Mouse (Mus musculus): Measurements from ENCODE around the gene Shroom3. TPM values are rescaled to one million over a fixed set of nuclear protein-coding genes. Genes with fewer than 3 reads are reported as not detected.

Gene Shroom3
- polyA plus RNA-seq, 1 experiment, result 18.6 TPM

GRCm38 (mm10) chr5:92997428-92998120 is 314.3 kb downstream of the Shroom3 start:
- Histone ChIP-seq H3K4me3 (ENCODE audit: insufficient read depth, low read depth, low read length) (no peak overlapping the region), H3K36me3 (ENCODE audit: control insufficient read depth, insufficient read depth, low read length) (no peaks in the 10 kb centered on the region), H3K27me3 (replicated peaks; ENCODE audit: control insufficient read depth, insufficient read depth, low read length) (no peaks in the 10 kb centered on the region), H3K27ac (ENCODE audit: insufficient read depth, low read depth, low read length) (peak overlapping the region; percentile 43; the same call in 1 of the 2 replicates), H3K4me1 (ENCODE audit: control insufficient read depth, insufficient read depth, low read length) (no peaks in the 10 kb centered on the region)
- no peak for TF ChIP-seq CTCF (conservative IDR thresholded peaks at IDR 0.05; ENCODE audit: insufficient read depth, insufficient read length, low read depth, low read length)
- TF ChIP-seq POLR2A (IDR thresholded peaks at IDR 0.05; ENCODE audit: low read depth, low read length), result no peak
- 66% methylated on average over 5 of the region's 5 CpGs for WGBS
- peak; percentile 64 for DNase-seq

- 56% methylated on average over 5 of the region's 5 CpGs for WGBS
Observed at GRCm38 (mm10) chr5:92998494-92999016, 315.3 kb downstream of the Shroom3 start.

GRCm38 (mm10) chr5:93000060-93000459 is 316.8 kb downstream of the Shroom3 start:
- H3K36me3 ChIP-seq (ENCODE audit: control insufficient read depth, insufficient read depth, low read length), result no peaks in the 10 kb centered on the region
- H3K4me3 ChIP-seq (ENCODE audit: insufficient read depth, low read depth, low read length), result no peak overlapping the region
- TF ChIP-seq CTCF (conservative IDR thresholded peaks at IDR 0.05; ENCODE audit: insufficient read depth, insufficient read length, low read depth, low read length), result no peak
- TF ChIP-seq POLR2A (IDR thresholded peaks at IDR 0.05; ENCODE audit: low read depth, low read length), result no peak
- no peaks in the 10 kb centered on the region for H3K4me1 ChIP-seq (ENCODE audit: control insufficient read depth, insufficient read depth, low read length)
- no peak for DNase-seq
- H3K27ac ChIP-seq (ENCODE audit: insufficient read depth, low read depth, low read length), result peak overlapping the region; percentile 65
- no peaks in the 10 kb centered on the region for H3K27me3 ChIP-seq (replicated peaks; ENCODE audit: control insufficient read depth, insufficient read depth, low read length)
- WGBS, result 80% methylated on average over 6 of the region's 6 CpGs

More at GRCm38 (mm10) chr5:92998494-92999016, 315.3 kb downstream of the Shroom3 start:
- H3K36me3 ChIP-seq (ENCODE audit: control insufficient read depth, insufficient read depth, low read length), result no peaks in the 10 kb centered on the region
- no peak overlapping the region for H3K4me3 ChIP-seq (ENCODE audit: insufficient read depth, low read depth, low read length)
- no peak for TF ChIP-seq POLR2A (IDR thresholded peaks at IDR 0.05; ENCODE audit: low read depth, low read length)
- no peak for TF ChIP-seq CTCF (conservative IDR thresholded peaks at IDR 0.05; ENCODE audit: insufficient read depth, insufficient read length, low read depth, low read length)
- H3K27ac ChIP-seq (ENCODE audit: insufficient read depth, low read depth, low read length), result 0 out of 2 replicates have a peak overlapping the region, but pooled peaks have one; percentile 49
- H3K27me3 ChIP-seq (replicated peaks; ENCODE audit: control insufficient read depth, insufficient read depth, low read length), result no peaks in the 10 kb centered on the region
- H3K4me1 ChIP-seq (ENCODE audit: control insufficient read depth, insufficient read depth, low read length), result no peaks in the 10 kb centered on the region
- no peak for DNase-seq

GRCm38 (mm10) chr5:93000774-93001757 is 317.8 kb downstream of the Shroom3 start:
- DNase-seq, result peak; percentile 54
- WGBS, result 44% methylated on average over 17 of the region's 17 CpGs
- no peak for TF ChIP-seq CTCF (conservative IDR thresholded peaks at IDR 0.05; ENCODE audit: insufficient read depth, insufficient read length, low read depth, low read length)
- no peak for TF ChIP-seq POLR2A (IDR thresholded peaks at IDR 0.05; ENCODE audit: low read depth, low read length)
- Histone ChIP-seq H3K36me3 (ENCODE audit: control insufficient read depth, insufficient read depth, low read length) (no peaks in the 10 kb centered on the region), H3K27ac (ENCODE audit: insufficient read depth, low read depth, low read length) (peak overlapping the region; percentile 65), H3K4me3 (ENCODE audit: insufficient read depth, low read depth, low read length) (no peak overlapping the region), H3K27me3 (replicated peaks; ENCODE audit: control insufficient read depth, insufficient read depth, low read length) (no peaks in the 10 kb centered on the region), H3K4me1 (ENCODE audit: control insufficient read depth, insufficient read depth, low read length) (no peaks in the 10 kb centered on the region)

GRCm38 (mm10) chr5:93002615-93003014 is 319.4 kb downstream of the Shroom3 start:
- no peak for DNase-seq
- Histone ChIP-seq H3K4me3 (ENCODE audit: insufficient read depth, low read depth, low read length) (no peak overlapping the region), H3K27ac (ENCODE audit: insufficient read depth, low read depth, low read length) (no peak overlapping the region), H3K36me3 (ENCODE audit: control insufficient read depth, insufficient read depth, low read length) (no peaks in the 10 kb centered on the region), H3K4me1 (ENCODE audit: control insufficient read depth, insufficient read depth, low read length) (no peaks in the 10 kb centered on the region), H3K27me3 (replicated peaks; ENCODE audit: control insufficient read depth, insufficient read depth, low read length) (no peaks in the 10 kb centered on the region)
- WGBS, result 89% methylated on average over 2 of the region's 2 CpGs
- TF ChIP-seq POLR2A (IDR thresholded peaks at IDR 0.05; ENCODE audit: low read depth, low read length), result no peak
- TF ChIP-seq CTCF (conservative IDR thresholded peaks at IDR 0.05; ENCODE audit: insufficient read depth, insufficient read length, low read depth, low read length), result 0 out of 2 replicates have a peak, but pooled peaks have one; percentile 10

GRCm38 (mm10) chr5:93005229-93005814 is 322.1 kb downstream of the Shroom3 start:
- WGBS, result 4% methylated on average over 20 of the region's 20 CpGs
- peak overlapping the region; percentile 52; the same call in 1 of the 2 replicates for H3K27ac ChIP-seq (ENCODE audit: insufficient read depth, low read depth, low read length)
- H3K4me1 ChIP-seq (ENCODE audit: control insufficient read depth, insufficient read depth, low read length), result no peaks in the 10 kb centered on the region
- H3K27me3 ChIP-seq (replicated peaks; ENCODE audit: control insufficient read depth, insufficient read depth, low read length), result no peaks in the 10 kb centered on the region
- peak overlapping the region; percentile 46 for H3K4me3 ChIP-seq (ENCODE audit: insufficient read depth, low read depth, low read length)
- DNase-seq, result peak; percentile 89
- H3K36me3 ChIP-seq (ENCODE audit: control insufficient read depth, insufficient read depth, low read length), result no peaks in the 10 kb centered on the region
- TF ChIP-seq CTCF (conservative IDR thresholded peaks at IDR 0.05; ENCODE audit: insufficient read depth, insufficient read length, low read depth, low read length) (no peak), POLR2A (IDR thresholded peaks at IDR 0.05; ENCODE audit: low read depth, low read length) (no peak)

Measured in kidney, adult 2 months (tissue).